Mouse (Mus musculus): ENCODE results near the gene Mtch1. TPM values are rescaled to one million over a fixed set of nuclear protein-coding genes. Genes with fewer than 3 reads are reported as not detected.

The Mtch1 gene
- total and polyA plus RNA-seq, 3 experiments = 66.1 to 143 (median 110) TPM

DNA sequence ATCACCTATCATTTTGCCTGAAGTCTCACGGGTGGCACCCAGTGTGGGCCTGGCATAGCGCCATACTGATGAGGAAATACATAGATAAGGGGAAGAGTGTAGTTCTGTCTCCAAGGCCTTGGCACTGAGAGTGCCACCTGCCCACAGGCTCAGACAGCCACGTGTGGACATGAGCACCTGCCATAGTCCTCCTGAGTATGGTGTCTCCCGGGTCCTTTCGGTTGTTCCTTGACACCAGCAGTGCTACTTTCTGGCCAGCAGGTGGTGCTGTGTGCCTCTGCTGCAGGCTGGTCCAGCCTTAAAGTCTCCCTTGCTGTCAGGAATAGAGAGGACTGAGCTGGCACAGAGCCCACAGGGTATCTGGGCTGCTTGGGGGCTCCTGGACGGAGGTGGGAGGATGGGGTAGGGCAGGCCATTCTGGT is 49.1 kb upstream of the Mtch1 start (continued):
- peak; percentile 86 for TF ChIP-seq BHLHE40 (IDR thresholded peaks at IDR 0.05; ENCODE audit: low read depth, low read length)
- TF ChIP-seq CTCF (conservative IDR thresholded peaks at IDR 0.05 in 1 of 2, IDR thresholded peaks at IDR 0.05 in 1 of 2; ENCODE audit: low read depth in 2 of 2, low read length in 2 of 2) = peak; percentile 83 to 97
- no peak for TF ChIP-seq JUND (conservative IDR thresholded peaks at IDR 0.05; ENCODE audit: low read depth, low read length)
- TF ChIP-seq MEF2A (IDR thresholded peaks at IDR 0.05; ENCODE audit: borderline replicate concordance, low read depth, low read length) = peak; percentile 57
- TF ChIP-seq IRF4 (IDR thresholded peaks at IDR 0.05; ENCODE audit: low read depth, low read length) = peak; percentile 63; the same call in 1 of the 2 replicates
- no peak; the same call in 1 of the 2 replicates for TF ChIP-seq UBTF (IDR thresholded peaks at IDR 0.05; ENCODE audit: low read depth, low read length)
- peak; percentile 67; the same call in 1 of the 2 replicates for TF ChIP-seq MXI1 (IDR thresholded peaks at IDR 0.05; ENCODE audit: low read depth, low read length)
- no peak for TF ChIP-seq ZKSCAN1 (IDR thresholded peaks at IDR 0.05; ENCODE audit: borderline replicate concordance, low read depth, low read length)
- TF ChIP-seq NELFE (IDR thresholded peaks at IDR 0.05; ENCODE audit: low read depth, low read length) = no peak; the same call in 1 of the 2 replicates
- TF ChIP-seq MAX (IDR thresholded peaks at IDR 0.05; ENCODE audit: low read length) = peak; percentile 86
- peak; percentile 62 for TF ChIP-seq ETS1 (conservative IDR thresholded peaks at IDR 0.05; ENCODE audit: low read depth, low read length)
- no peak for TF ChIP-seq RCOR1 (conservative IDR thresholded peaks at IDR 0.05; ENCODE audit: low read depth, low read length)
- no peak for TF ChIP-seq POLR2AphosphoS2 (IDR thresholded peaks at IDR 0.05; ENCODE audit: low read depth, low read length)
- TF ChIP-seq MYC (IDR thresholded peaks at IDR 0.05; ENCODE audit: low read depth, low read length) = peak; percentile 90
- TF ChIP-seq ZC3H11A (IDR thresholded peaks at IDR 0.05; ENCODE audit: low read depth, low read length) = peak; percentile 79
- TF ChIP-seq CHD2 (IDR thresholded peaks at IDR 0.05; ENCODE audit: low read length) = peak; percentile 67; the same call in 1 of the 2 replicates

DNA sequence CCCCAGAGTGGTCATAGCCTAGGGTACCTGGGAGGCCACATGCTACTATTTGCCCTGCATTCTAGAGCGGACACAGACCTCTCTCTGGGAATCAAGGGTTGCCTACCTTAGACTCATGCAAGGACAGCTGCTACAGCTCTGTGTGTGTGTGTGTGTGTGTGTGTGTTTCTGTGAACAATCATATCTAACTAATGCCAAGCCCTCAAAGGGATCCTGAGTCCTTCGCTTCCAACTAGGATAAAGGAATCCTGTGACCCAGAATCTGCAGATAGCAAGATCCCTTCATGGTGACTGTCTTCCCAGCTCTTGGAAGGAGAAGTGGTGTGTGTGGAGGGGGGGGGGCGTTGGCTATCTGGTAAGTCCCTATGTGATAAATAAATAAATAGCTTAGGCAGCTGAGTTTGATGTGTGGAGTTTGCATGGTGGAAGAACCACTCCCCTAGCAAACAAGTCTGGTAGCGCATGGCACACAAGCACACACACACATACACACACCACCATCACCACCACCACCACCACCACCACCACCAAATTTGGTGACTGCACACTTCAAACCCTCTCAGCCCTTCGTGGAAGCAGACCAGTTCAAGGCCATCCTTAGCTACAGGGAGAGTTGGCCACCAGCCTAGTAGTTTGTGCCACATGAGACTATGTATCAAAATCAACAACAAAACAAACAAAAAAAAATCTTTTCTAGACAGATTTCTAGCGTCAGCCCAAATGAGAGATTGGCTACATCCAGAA is 48.5 kb upstream of the Mtch1 start:
- dilution Hi-C loops (cut with MboI; ENCODE audit: extremely low pct_ligation_motif_present, extremely low pct_unique_long_range_greater_than_20kb, low sequenced_read_pairs) = no loop called here
- Histone ChIP-seq H3K27me3 (replicated peaks) (no peaks in the 10 kb centered on the region), H3K9ac (ENCODE audit: insufficient read depth, low read depth) (peak overlapping the region; percentile 45), H3K27ac (ENCODE audit: insufficient read depth, low read depth) (peak overlapping the region; percentile 89), H3K4me3 (replicated peaks in 1 of 3; ENCODE audit: low read depth in 2 of 3, low read length in 2 of 3, poor library complexity in 1 of 3) (no peak overlapping the region), H3K79me2 (replicated peaks; ENCODE audit: control insufficient read depth, extremely low read depth, insufficient read depth, poor library complexity, severe bottlenecking) (no peaks in the 10 kb centered on the region), H3K36me3 (replicated peaks in 1 of 2; ENCODE audit: control insufficient read depth in 1 of 2, insufficient read depth in 1 of 2, low read length in 1 of 2) (no peaks in the 10 kb centered on the region), H3K4me1 (ENCODE audit: control insufficient read depth in 1 of 2, insufficient read depth in 2 of 2) (peaks cover 27 to 71% of the 10 kb centered on the region in 2 experiments), H3K4me2 (ENCODE audit: insufficient read depth, low read depth, poor library complexity, severe bottlenecking) (peak overlapping the region; percentile 27; the same call in 1 of the 2 replicates), H3K9me3 (replicated peaks; ENCODE audit: low read length) (no peaks in the 10 kb centered on the region)
- TF ChIP-seq IRF4 (IDR thresholded peaks at IDR 0.05; ENCODE audit: low read depth, low read length) (no peak), RCOR1 (conservative IDR thresholded peaks at IDR 0.05; ENCODE audit: low read depth, low read length) (no peak), ZKSCAN1 (IDR thresholded peaks at IDR 0.05; ENCODE audit: borderline replicate concordance, low read depth, low read length) (no peak), E2F4 (IDR thresholded peaks at IDR 0.05; ENCODE audit: insufficient replicate concordance, low read depth, low read length) (no peak), CHD2 (IDR thresholded peaks at IDR 0.05; ENCODE audit: low read length) (no peak), NELFE (IDR thresholded peaks at IDR 0.05; ENCODE audit: low read depth, low read length) (no peak; the same call in 1 of the 2 replicates), ZC3H11A (IDR thresholded peaks at IDR 0.05; ENCODE audit: low read depth, low read length) (no peak), SMC3 (IDR thresholded peaks at IDR 0.05; ENCODE audit: low read depth, low read length) (no peak; the same call in 1 of the 2 replicates), MXI1 (IDR thresholded peaks at IDR 0.05; ENCODE audit: low read depth, low read length) (no peak), MAX (IDR thresholded peaks at IDR 0.05; ENCODE audit: low read length) (no peak), EP300 (IDR thresholded peaks at IDR 0.05; ENCODE audit: low read length) (no peak), POLR2AphosphoS2 (IDR thresholded peaks at IDR 0.05; ENCODE audit: low read depth, low read length) (no peak), HCFC1 (IDR thresholded peaks at IDR 0.05; ENCODE audit: low read depth, low read length) (no peak), ETS1 (conservative IDR thresholded peaks at IDR 0.05; ENCODE audit: low read depth, low read length) (no peak)
- peak; percentile 31 for DNase-seq (ENCODE audit: extremely low read depth)
- in situ Hi-C loops (cut with MboI; ENCODE audit: low pct_ligation_motif_present, low pct_unique_long_range_greater_than_20kb, low sequenced_read_pairs) = loop anchor here (5.0 kb wide), 2 partner anchors 36 to 96 kb away; partner anchors contain the start of gene Pim1

Data from CH12.LX (cell line).